Mouse (Mus musculus) v-Abl transformed pro-B cells (cell line): ENCODE data around the gene C1rl.
"Not testable (repeated sequence)": the region's sequence is repeated elsewhere in the genome, so short reads cannot be mapped to it uniquely, and the experiment has no call there.

Source experiments
- in situ Hi-C, 2 experiments: fragments of 400-800 bp; cut with MboI; formaldehyde crosslinking; loops; one replicate each; pipeline ENCODE4 v1.15.1; 2025; ENCODE audit not compliant: unreplicated experiment in 2 of 2

Gene C1rl

DNA sequence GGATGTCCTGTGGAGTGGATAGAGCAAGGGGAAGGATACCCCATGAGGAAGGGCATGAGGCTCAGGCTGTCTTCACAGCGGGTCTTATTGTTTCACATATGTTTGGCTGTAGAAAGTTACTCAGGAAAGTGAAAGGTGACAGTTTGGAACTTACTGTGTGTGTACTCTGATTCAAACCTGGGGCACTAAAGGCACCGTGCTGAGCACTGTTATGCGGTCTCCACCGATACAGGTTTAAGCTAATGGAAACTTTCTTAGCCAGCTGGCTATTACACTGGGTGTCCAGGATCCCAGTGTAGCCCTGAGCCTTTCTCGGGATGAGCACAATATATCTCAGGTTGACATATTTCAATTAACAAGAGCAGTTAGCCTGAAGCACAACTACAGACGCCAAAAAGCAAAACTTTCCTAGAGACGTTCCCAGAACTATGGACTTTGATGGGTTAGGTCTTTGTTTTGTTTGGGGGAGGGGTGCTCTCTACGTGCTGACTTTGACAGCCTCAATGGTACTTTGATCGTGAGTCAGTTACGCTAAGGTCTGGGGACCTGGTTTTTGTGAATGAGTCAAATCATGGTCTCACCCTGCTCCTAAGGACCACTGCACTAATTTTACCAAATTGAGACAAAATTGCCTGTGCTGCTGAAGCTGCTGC, 7.1 kb downstream of the C1rl start:
- in situ Hi-C loops, result loop anchor here (10.0 kb wide), 1 partner anchor 265 kb away; the partner anchor contains the start of gene Eno2 (in 2 of the 2)

GRCm38 (mm10) chr6:124501473-124501872, 8.6 kb downstream of the C1rl start:
- in situ Hi-C loops, result loop anchor here (10.0 kb wide), 1 partner anchor 263 kb away; the partner anchor contains the start of gene Eno2 (in 2 of the 2)

DNA sequence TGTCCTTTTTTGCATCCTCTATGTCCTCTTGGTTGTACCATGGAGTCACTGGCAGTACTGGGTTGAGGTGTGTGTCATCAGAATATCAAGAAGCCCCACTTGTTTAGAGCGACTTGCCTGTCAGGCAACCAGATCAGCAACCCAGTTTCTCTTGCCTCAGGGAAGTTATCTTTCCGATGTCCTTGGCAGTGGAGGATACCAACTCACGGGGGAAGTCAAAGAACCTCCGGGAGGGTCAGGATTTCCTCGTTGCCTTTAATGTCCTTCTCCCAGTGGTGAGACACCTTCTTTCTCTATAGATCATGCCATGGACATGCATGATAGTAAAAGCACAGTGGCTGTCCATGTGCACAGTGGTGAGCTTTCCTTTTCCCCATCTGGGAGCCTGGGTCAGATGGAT, 9.1 kb downstream of the C1rl start:
- in situ Hi-C loops, result loop anchor here (10.0 kb wide), 1 partner anchor 263 kb away; the partner anchor contains the start of gene Eno2 (in 2 of the 2)

DNA sequence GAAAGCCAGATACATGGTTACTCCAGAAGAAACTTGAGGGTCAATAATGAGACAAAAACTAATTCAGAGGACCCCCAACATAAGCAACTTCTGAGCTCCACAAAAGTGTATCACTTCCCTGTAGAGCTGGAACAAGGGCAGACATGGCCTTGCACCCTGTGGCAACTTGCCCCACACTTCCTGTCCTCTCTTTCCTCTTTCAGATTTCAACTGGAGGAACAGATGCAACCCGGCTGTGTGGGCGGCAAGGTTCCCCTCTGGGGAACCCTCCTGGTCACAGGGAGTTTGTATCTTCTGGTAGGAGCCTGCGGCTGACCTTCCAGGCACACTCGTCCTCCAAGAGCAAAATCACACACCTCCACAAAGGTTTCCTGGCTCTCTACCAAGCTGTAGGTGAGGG, 12.1 kb downstream of the C1rl start:
- in situ Hi-C loops, result loop anchor here (10.0 kb wide), 1 partner anchor 260 kb away; the partner anchor contains the start of gene Eno2 (in 2 of the 2)

DNA sequence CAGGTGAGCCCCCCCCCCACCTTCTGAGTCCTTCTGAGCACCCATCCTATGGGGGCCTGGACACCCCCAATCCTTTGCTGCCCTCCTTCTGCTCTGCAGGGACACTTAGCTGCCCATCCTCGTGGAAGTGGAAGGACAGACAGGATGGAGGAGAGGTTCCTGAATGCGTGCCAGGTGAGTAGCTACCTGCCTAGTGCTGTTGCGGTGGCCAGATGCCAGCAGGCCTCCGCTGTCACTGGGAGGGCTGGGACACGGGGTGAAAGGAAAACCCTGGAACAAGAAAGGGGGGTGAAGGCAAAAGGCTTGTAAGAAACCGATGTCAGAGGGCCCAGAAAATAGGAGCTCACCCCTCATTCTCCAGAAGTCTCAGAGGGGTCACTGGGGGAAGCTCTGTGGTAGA, 14.1 kb downstream of the C1rl start:
- in situ Hi-C loops, result loop anchor here (10.0 kb wide), 1 partner anchor 258 kb away; the partner anchor contains the start of gene Eno2 (in 2 of the 2)

GRCm38 (mm10) chr6:124508292-124508691, 15.4 kb downstream of the C1rl start:
- in situ Hi-C loops, result loop anchor here (10.0 kb wide), 1 partner anchor 257 kb away; the partner anchor contains the start of gene Eno2 (in 2 of the 2)

GRCm38 (mm10) chr6:124509192-124509591, 16.3 kb downstream of the C1rl start:
- in situ Hi-C loops, result loop anchor here (10.0 kb wide), 1 partner anchor 256 kb away; the partner anchor contains the start of gene Eno2 (in 2 of the 2)

DNA sequence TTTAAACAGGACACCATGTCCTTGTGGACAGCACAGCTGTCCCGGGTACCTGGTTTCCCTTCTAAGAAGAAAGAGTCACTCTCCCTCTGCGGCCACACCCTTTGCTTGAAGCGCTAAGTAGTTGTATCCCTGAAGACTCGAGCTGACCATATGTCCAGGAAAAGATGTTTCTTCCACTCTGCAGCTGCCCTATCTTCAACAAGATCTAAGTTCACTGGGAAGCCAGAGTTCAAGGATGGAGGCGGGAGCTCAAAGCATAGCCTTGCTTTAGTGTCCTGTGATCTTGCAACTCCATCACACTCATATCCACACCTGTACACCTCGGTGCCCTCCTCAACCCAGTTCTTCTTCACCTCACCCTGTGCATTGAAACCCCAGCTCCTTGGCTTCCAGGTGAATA, 19.0 kb downstream of the C1rl start:
- in situ Hi-C loops, result no loop called here

- in situ Hi-C loops, result no loop called here
These were observed 19.5 kb downstream of the C1rl start, which contains the start of gene C1ra for GRCm38 (mm10) chr6:124512355-124512836. Gene C1ra (plus strand): TSS chr6:124512405.

DNA sequence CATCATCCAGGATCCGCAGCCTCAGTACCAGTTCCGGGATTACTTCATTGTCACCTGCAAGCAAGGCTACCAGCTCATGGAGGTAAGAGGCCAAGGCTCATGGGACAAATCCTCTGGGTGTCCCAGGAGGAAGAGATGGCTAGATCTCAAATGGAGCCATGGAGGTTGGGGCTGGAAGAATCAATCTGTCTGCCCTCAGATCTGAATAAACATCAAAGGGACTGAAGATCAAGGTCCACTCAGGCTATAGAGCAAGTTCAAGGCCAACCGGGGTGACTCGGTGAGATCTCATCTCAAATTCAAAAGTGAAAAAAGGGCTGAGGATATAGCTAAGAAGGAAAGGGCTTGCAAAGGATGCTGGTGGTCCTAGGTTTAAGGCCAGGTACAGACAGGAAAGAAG, 24.8 kb downstream of the C1rl start:
- in situ Hi-C loops, result not testable (repeated sequence)

DNA sequence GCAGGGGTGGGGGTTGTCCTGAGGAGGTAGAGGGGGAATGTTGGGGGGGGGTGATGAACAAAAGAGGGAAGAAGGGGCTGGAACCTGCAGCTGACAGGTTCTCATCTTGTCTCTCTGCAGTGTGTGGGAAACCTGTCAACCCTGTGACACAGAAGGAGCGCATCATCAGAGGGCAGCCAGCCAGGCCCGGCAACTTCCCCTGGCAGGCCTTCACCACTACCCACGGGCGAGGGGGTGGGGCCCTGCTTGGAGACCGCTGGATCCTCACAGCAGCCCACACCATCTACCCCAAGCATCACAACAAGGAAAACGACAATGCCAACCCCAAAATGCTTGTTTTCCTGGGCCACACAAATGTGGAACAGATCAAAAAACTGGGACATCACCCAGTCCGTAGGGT, 29.2 kb downstream of the C1rl start:
- in situ Hi-C loops, result not testable (repeated sequence)

DNA sequence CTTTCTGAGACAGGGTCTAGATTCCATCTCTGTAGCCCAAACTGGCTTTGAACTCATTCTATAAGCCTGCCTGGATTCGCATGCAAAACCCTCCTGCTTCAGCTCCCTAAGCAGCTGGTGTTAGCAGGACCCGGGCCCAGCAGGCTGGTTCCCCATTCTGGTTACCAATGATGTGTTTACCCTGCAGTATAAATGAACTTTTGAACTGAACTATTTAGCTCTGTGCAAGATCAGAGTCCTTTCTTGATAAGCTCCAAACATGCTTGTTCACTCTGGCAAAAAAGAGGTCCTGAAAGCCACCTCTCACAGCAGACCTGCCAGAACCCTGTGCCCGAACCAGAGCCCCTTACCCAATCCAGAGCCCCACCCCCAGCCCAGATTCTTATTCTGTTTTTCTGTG, 35.0 kb downstream of the C1rl start:
- in situ Hi-C loops, result no loop called here

- in situ Hi-C loops, result no loop called here
These were observed 38.2 kb downstream of the C1rl start for GRCm38 (mm10) chr6:124531077-124531476.

DNA sequence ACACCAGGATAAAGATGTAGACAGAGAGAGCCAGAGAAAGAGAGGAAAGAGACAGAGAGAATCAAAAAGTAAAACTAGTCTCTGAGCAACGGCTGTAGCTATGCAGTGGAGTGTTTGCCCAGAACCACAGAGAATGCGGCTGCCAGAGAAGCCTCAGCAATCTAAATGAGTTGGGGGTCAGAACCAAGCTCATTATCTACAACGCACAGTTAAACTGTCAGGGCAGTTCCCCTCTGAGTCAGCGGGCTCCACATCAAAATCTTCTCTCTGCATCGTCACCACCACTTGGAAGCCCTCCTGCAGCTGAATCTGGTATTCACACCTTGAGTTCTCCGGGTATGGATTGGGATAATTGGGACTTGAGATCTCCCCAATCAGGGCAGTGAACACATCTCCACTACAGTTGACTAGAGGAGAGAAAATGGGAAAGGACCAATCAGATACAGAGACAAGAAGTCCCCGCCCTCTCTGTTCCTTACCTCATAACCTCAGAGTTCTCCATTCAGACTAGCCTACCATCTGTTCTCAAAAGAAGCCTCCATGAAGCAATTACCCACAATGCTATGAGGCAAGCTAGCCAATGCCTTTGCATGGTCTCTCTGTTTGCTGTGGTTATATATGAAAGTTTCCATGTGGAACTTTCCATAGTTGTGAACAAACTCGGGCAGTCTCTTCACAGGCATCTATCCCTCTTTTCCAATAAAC, 43.4 kb downstream of the C1rl start:
- in situ Hi-C loops, result not testable (repeated sequence)

DNA sequence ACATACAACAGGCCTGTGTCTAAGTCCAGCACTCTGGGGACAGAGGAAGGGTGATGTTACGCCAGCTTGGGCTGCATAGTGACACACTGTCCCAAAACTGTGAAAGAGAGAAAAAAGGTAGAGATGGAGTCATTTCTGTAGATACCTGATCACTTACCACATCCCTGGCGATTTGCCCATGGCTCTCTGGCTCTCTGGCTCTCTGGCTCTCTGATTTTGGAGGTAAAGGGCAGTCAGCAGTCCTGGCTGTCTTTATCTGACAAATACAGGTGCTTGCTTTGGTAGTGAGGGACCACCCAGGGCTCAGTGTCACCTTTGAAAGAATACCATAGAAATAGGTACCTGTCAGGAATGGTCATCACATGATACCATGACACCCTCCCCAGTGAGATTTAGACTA, 48.3 kb downstream of the C1rl start:
- in situ Hi-C loops, result not testable (repeated sequence)

DNA sequence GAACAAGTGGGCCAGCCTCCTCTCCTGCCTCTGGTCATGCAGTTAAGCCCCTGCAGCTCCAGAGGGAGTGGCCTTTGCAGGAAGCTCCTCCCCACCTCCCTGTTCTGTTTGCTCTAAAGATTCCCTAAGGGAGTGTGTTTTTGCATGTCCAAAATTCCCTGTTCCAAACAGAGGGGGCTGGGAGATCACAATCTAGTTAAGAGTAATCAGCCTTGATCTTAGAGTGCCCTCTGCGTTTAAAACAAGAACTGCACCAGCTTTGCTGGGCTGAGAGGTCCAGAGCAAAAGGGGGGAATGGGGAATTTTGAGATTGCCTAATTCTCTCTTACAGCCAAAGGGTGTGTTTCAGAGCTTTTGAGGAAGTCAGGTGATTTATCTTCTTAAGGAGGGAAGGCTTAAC, 49.4 kb downstream of the C1rl start, which contains the start of gene C1s1:
Gene C1s1 (minus strand): TSS at position 76 of the 400 bp plus-strand sequence.
- in situ Hi-C loops, result not testable (repeated sequence)

GRCm38 (mm10) chr6:124544466-124544865, 51.6 kb downstream of the C1rl start:
- in situ Hi-C loops, result no loop called here

DNA sequence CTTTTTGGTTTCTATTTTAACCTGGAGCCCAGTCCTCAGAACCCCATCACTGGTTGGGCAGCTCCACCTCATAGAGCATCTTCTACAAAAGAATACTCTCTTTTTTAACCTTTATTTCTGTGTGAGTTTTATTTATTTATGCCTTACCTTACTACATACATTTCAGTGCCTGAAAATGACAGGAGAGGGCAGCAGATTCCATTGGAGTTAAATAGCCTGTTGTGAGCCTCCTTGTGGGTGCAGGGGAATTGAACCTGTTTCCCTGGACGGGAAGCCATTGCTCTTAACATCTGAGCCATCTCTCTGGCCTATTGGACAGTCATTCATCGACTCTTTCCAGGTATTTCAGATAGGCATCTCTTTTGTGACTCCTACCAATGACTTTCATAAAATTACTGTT, 52.5 kb downstream of the C1rl start:
- in situ Hi-C loops, result no loop called here

- in situ Hi-C loops, result not testable (repeated sequence)
These were observed 55.1 kb downstream of the C1rl start for GRCm38 (mm10) chr6:124547979-124548378.

DNA sequence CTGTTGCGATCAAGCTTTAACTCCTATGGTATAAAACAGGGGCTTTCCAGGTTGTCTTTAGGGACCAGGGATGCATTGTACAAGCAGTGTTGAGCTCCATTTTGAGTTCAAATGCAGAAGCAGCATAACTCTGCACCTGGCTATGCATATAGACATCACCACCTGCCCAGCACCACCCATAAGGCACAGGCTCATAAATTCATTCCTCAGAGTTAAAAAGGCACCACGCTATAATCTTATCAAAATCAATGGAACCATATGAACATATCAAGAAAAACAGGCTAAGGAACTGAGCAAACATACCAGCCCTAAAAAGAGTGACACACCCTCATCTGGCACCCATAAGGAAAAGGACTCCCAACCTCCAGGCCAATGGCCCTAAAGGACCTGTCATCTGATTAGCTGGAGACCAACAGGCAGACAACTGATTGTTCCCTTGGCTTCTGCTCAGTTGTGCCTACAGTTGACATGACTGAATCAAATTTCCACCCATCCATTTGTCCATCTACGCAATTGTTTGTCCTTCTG, 56.2 kb downstream of the C1rl start:
- in situ Hi-C loops, result no loop called here

DNA sequence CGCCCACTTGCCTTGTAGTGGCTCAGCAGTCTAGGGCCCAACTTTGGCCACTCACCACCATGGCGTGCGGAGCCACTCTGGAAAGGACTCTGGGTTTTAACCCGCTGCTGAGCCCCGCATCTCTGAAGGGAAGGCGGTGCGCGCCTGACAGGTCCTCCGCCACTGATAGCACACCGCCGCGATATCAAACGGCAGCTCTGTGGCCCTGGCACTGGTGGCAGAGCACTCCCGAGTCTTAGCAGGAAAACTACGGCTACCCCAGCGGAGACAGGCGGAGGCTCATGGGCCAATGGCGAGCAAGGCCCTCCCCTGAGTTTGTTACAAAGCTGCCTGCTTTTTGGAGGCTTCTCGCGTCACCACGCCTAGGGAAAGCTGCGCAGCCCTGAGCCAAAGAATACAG, 59.9 kb downstream of the C1rl start:
- in situ Hi-C loops, result no loop called here
